Mouse (Mus musculus) forebrain, embryonic 11.5 days (tissue): ENCODE data around the gene Rcc1l. TPM values are rescaled to one million over a fixed set of nuclear protein-coding genes. Genes with fewer than 3 reads are reported as not detected.

Experiments used
- ATAC-seq: fragments of 200-750 bp; cut with Nextera tagmentation; replicated peaks from 2 replicates; pipeline ENCODE4 v1.8.0; 2017; ENCODE audit warnings: moderate TSS enrichment; ENCODE audit not compliant: low FRiP score
- DNase-seq: peaks from one replicate; pipeline ENCODE4 v3.0.0-alpha.2; 2017; ENCODE audit warnings: low spot score
- H3K27ac ChIP-seq: fragments of 300-500 bp; sonication (generic); 2 replicates; pipeline ENCODE4 v1.5.1; 2014; ENCODE audit warnings: low read depth, low read length
- H3K27me3 ChIP-seq: fragments of 300-500 bp; sonication (generic); 2 replicates; pipeline ENCODE4 v1.6.1; 2014; ENCODE audit warnings: mild to moderate bottlenecking, low read length, mixed read lengths; ENCODE audit not compliant: control insufficient read depth, insufficient read depth
- H3K36me3 ChIP-seq: fragments of 300-500 bp; sonication (generic); 2 replicates; pipeline ENCODE4 v1.6.1; 2014; ENCODE audit warnings: mild to moderate bottlenecking, low read length, moderate library complexity, mixed read lengths; ENCODE audit not compliant: control insufficient read depth, insufficient read depth
- H3K4me1 ChIP-seq: fragments of 300-500 bp; sonication (generic); replicated peaks from 2 replicates; pipeline ENCODE4 v1.6.1; 2014; ENCODE audit warnings: low read length, mixed read lengths; ENCODE audit not compliant: control insufficient read depth, insufficient read depth
- H3K4me2 ChIP-seq: fragments of 300-500 bp; sonication (generic); 2 replicates; pipeline ENCODE4 v1.6.1; 2014; ENCODE audit warnings: low read depth, mild to moderate bottlenecking, low read length, moderate library complexity, mixed read lengths; ENCODE audit not compliant: severe bottlenecking
- H3K4me3 ChIP-seq: fragments of 300-500 bp; sonication (generic); 2 replicates; pipeline ENCODE4 v1.5.1; 2014; ENCODE audit warnings: low read depth, low read length
- H3K9ac ChIP-seq: fragments of 300-500 bp; sonication (generic); 2 replicates; pipeline ENCODE4 v1.6.1; 2014; ENCODE audit warnings: low read length
- H3K9me3 ChIP-seq: fragments of 300-500 bp; sonication (generic); 2 replicates; pipeline ENCODE4 v1.6.1; 2016; ENCODE audit warnings: low read length, mixed read lengths; ENCODE audit not compliant: control insufficient read depth
- WGBS: fragments of 180-500 bp; shearing (Covaris S2); extraction: QIAGEN DNeasy Blood & Tissue Kit; methylation state at CpG from one replicate; pipeline ENCODE4 v1.1.7; 2014; 5-methylcytosine and 5-hydroxymethylcytosine counted together
- polyA plus RNA-seq: library from polyadenylated mRNA; unstranded; fragments of >200 nt; fragmentation: Nextera tagmentation; extraction: Ambion mirVana; gene quantifications from 2 replicates; pipeline ENCODE4 v1.2.1, GENCODE M21; 2014

Rcc1l gene
- polyA plus RNA-seq, 1 experiment from 2014 or later, result 29.1 TPM

- Histone ChIP-seq H3K9me3 (no peaks in the 10 kb centered on the region), H3K27ac (no peak overlapping the region), H3K27me3 (no peaks in the 10 kb centered on the region), H3K4me3 (no peak overlapping the region), H3K36me3 (no peaks in the 10 kb centered on the region), H3K9ac (no peak overlapping the region), H3K4me1 (no peaks in the 10 kb centered on the region), H3K4me2 (no peak overlapping the region)
- 70% methylated on average over 10 of the region's 10 CpGs for WGBS
- DNase-seq, result no peak
- no peak for ATAC-seq
Observed at GRCm38 (mm10) chr5:134119481-134120120, 57.0 kb downstream of the Rcc1l start.

GRCm38 (mm10) chr5:134118798-134119407 is 57.7 kb downstream of the Rcc1l start:
- 93% methylated on average over 15 of the region's 15 CpGs for WGBS
- Histone ChIP-seq H3K27me3 (no peaks in the 10 kb centered on the region), H3K9me3 (no peaks in the 10 kb centered on the region), H3K9ac (no peak overlapping the region), H3K36me3 (no peaks in the 10 kb centered on the region), H3K27ac (no peak overlapping the region), H3K4me1 (no peaks in the 10 kb centered on the region), H3K4me3 (no peak overlapping the region), H3K4me2 (no peak overlapping the region)
- ATAC-seq (no peak), DNase-seq (no peak)

- DNase-seq (no peak), ATAC-seq (no peak)
- Histone ChIP-seq H3K4me1 (no peaks in the 10 kb centered on the region), H3K9ac (no peak overlapping the region), H3K27ac (no peak overlapping the region), H3K27me3 (no peaks in the 10 kb centered on the region), H3K4me3 (no peak overlapping the region), H3K9me3 (no peaks in the 10 kb centered on the region), H3K4me2 (no peak overlapping the region), H3K36me3 (no peaks in the 10 kb centered on the region)
- WGBS, result 91% methylated on average over 7 of the region's 7 CpGs
Observed at GRCm38 (mm10) chr5:134115639-134116259, 60.8 kb downstream of the Rcc1l start.

GRCm38 (mm10) chr5:134114981-134115380 is 61.6 kb downstream of the Rcc1l start:
- no peaks in the 10 kb centered on the region for H3K4me1 ChIP-seq
- 91% methylated on average over 5 of the region's 5 CpGs for WGBS
- no peaks in the 10 kb centered on the region for H3K9me3 ChIP-seq
- DNase-seq, result no peak
- H3K9ac ChIP-seq, result no peak overlapping the region
- H3K27me3 ChIP-seq, result no peaks in the 10 kb centered on the region
- no peak overlapping the region for H3K4me3 ChIP-seq
- no peaks in the 10 kb centered on the region for H3K36me3 ChIP-seq
- no peak overlapping the region for H3K27ac ChIP-seq
- no peak for ATAC-seq
- H3K4me2 ChIP-seq, result no peak overlapping the region

GRCm38 (mm10) chr5:134105829-134106228 is 70.7 kb downstream of the Rcc1l start:
- Histone ChIP-seq H3K4me3 (no peak overlapping the region), H3K4me1 (no peaks in the 10 kb centered on the region), H3K27ac (no peak overlapping the region), H3K9me3 (no peaks in the 10 kb centered on the region), H3K4me2 (no peak overlapping the region), H3K9ac (no peak overlapping the region), H3K27me3 (no peaks in the 10 kb centered on the region), H3K36me3 (no peaks in the 10 kb centered on the region)
- WGBS, result 91% methylated on average over 8 of the region's 8 CpGs
- DNase-seq, result no peak
- no peak for ATAC-seq

GRCm38 (mm10) chr5:134102720-134103119 is 73.9 kb downstream of the Rcc1l start:
- H3K27ac ChIP-seq, result no peak overlapping the region
- ATAC-seq (no peak), DNase-seq (no peak)
- no peaks in the 10 kb centered on the region for H3K9me3 ChIP-seq
- no peaks in the 10 kb centered on the region for H3K36me3 ChIP-seq
- H3K27me3 ChIP-seq, result no peaks in the 10 kb centered on the region
- H3K4me2 ChIP-seq, result no peak overlapping the region
- H3K9ac ChIP-seq, result no peak overlapping the region
- H3K4me3 ChIP-seq, result no peak overlapping the region
- peaks cover 5% of the 10 kb centered on the region for H3K4me1 ChIP-seq
- 72% methylated on average over 6 of the region's 6 CpGs for WGBS

- WGBS, result 36% methylated on average over 5 of the region's 5 CpGs
- Histone ChIP-seq H3K27me3 (no peaks in the 10 kb centered on the region), H3K36me3 (no peaks in the 10 kb centered on the region), H3K4me1 (peaks cover 5% of the 10 kb centered on the region), H3K4me2 (0 out of 2 replicates have a peak overlapping the region, but pooled peaks have one; percentile 2), H3K4me3 (no peak overlapping the region), H3K27ac (no peak overlapping the region), H3K9me3 (no peaks in the 10 kb centered on the region), H3K9ac (no peak overlapping the region)
- DNase-seq (no peak), ATAC-seq (no peak)
Observed at GRCm38 (mm10) chr5:134101883-134102282, 74.7 kb downstream of the Rcc1l start.

- H3K27ac ChIP-seq, result no peak overlapping the region
- peaks cover 5% of the 10 kb centered on the region for H3K4me1 ChIP-seq
- no peaks in the 10 kb centered on the region for H3K9me3 ChIP-seq
- no peak for ATAC-seq
- H3K4me2 ChIP-seq, result 0 out of 2 replicates have a peak overlapping the region, but pooled peaks have one; percentile 2
- no peaks in the 10 kb centered on the region for H3K36me3 ChIP-seq
- no peak for DNase-seq
- no peak overlapping the region for H3K9ac ChIP-seq
- H3K27me3 ChIP-seq, result no peaks in the 10 kb centered on the region
- H3K4me3 ChIP-seq, result no peak overlapping the region
- WGBS, result 61% methylated on average over 5 of the region's 5 CpGs
Observed at GRCm38 (mm10) chr5:134101322-134101721, 75.3 kb downstream of the Rcc1l start.
